Mouse (Mus musculus) stomach, embryonic 16.5 days (tissue): ENCODE measurements around the gene Eif3d. TPM values are rescaled to one million over a fixed set of nuclear protein-coding genes. Genes with fewer than 3 reads are reported as not detected.

ENCODE experiments used
- ATAC-seq: fragments of 200-750 bp; cut with Nextera tagmentation; 2 replicates; pipeline ENCODE4 v1.8.0; 2017; ENCODE audit warnings: moderate number of reproducible peaks, moderate TSS enrichment; ENCODE audit not compliant: insufficient read depth, low FRiP score
- H3K27ac ChIP-seq: fragments of 300-500 bp; sonication (generic); 2 replicates; pipeline ENCODE4 v1.5.1; 2014; ENCODE audit warnings: low read length
- H3K27me3 ChIP-seq: fragments of 300-500 bp; sonication (generic); 2 replicates; pipeline ENCODE4 v1.6.1; 2014; ENCODE audit warnings: low read length, control low read depth, mixed read lengths; ENCODE audit not compliant: control insufficient read depth, insufficient read depth
- H3K36me3 ChIP-seq: fragments of 300-500 bp; sonication (generic); 2 replicates; pipeline ENCODE4 v1.6.1; 2014; ENCODE audit warnings: low read length; ENCODE audit not compliant: control insufficient read depth, insufficient read depth
- H3K4me1 ChIP-seq: fragments of 300-500 bp; sonication (generic); 2 replicates; pipeline ENCODE4 v1.6.1; 2014; ENCODE audit warnings: low read length, control low read depth, mixed read lengths; ENCODE audit not compliant: control insufficient read depth, insufficient read depth
- H3K4me2 ChIP-seq: fragments of 300-500 bp; sonication (generic); 2 replicates; pipeline ENCODE4 v1.6.1; 2014; ENCODE audit warnings: low read depth, low read length, mixed read lengths
- H3K4me3 ChIP-seq: fragments of 300-500 bp; sonication (generic); replicated peaks from 2 replicates; pipeline ENCODE4 v1.5.1; 2014; ENCODE audit warnings: mild to moderate bottlenecking, low read length
- H3K9ac ChIP-seq: fragments of 300-500 bp; sonication (generic); 2 replicates; pipeline ENCODE4 v1.6.1; 2014; ENCODE audit warnings: low read length
- H3K9me3 ChIP-seq: fragments of 300-500 bp; sonication (generic); replicated peaks from 2 replicates; pipeline ENCODE4 v1.6.1; 2016; ENCODE audit warnings: low read length, control low read depth; ENCODE audit not compliant: control insufficient read depth
- WGBS: fragments of 180-500 bp; shearing (Covaris S2); extraction: QIAGEN DNeasy Blood & Tissue Kit; methylation state at CpG from one replicate; pipeline ENCODE4 v1.1.7; 2014; 5-methylcytosine and 5-hydroxymethylcytosine counted together
- polyA plus RNA-seq: library from polyadenylated mRNA; unstranded; fragments of >200 nt; fragmentation: Nextera tagmentation; extraction: Ambion mirVana; gene quantifications from 2 replicates; pipeline ENCODE4 v1.2.1, GENCODE M21; 2015

Gene Eif3d
- polyA plus RNA-seq, 1 experiment from 2014 or later: 186 TPM

DNA sequence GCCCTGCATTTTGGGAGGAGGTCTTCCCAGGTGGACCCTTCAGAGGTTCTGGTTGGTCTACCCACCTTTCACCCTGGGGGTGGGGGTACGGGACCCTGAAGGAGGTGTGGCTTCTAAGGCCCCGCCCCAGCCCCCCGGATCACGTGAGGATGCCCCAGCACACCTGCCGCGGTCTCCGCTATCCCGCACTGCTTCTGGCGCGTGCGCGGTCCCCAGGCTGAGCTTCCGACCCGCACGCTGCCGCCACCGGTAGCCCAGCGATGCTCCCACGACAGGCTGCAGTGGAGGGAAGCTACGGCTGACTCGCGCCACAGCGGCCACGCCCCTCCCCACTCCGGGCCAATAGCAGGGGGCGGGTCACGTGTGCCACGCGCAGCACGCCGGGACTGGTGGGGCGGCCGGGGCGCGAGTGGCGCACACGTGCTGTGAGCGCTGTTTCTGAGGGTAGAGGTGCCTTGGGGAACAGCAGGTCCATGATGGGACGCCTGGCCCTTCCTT, 14.2 kb downstream of the Eif3d start, which contains the start of gene Foxred2:
Foxred2 (minus strand) TSS at position 319 of the 498 bp plus-strand sequence.
- WGBS: under 1% methylated on average over 39 of the region's 39 CpGs
- peak within 1 kb of the TSS; percentile 51 for H3K4me3 ChIP-seq
- H3K27me3 ChIP-seq: peaks cover 12% of the 10 kb centered on the region
- peak within 1 kb of the TSS; percentile 65 for H3K9ac ChIP-seq
- no peak within 1 kb of the TSS for H3K27ac ChIP-seq
- peaks cover 8% of the 10 kb centered on the region; the same call in 1 of the 2 replicates for H3K4me1 ChIP-seq
- peak within 1 kb of the TSS; percentile 78 for H3K4me2 ChIP-seq
- peak; percentile 93 for ATAC-seq
- peaks cover 25% of the 10 kb centered on the region for H3K36me3 ChIP-seq
- H3K9me3 ChIP-seq: no peaks in the 10 kb centered on the region

DNA sequence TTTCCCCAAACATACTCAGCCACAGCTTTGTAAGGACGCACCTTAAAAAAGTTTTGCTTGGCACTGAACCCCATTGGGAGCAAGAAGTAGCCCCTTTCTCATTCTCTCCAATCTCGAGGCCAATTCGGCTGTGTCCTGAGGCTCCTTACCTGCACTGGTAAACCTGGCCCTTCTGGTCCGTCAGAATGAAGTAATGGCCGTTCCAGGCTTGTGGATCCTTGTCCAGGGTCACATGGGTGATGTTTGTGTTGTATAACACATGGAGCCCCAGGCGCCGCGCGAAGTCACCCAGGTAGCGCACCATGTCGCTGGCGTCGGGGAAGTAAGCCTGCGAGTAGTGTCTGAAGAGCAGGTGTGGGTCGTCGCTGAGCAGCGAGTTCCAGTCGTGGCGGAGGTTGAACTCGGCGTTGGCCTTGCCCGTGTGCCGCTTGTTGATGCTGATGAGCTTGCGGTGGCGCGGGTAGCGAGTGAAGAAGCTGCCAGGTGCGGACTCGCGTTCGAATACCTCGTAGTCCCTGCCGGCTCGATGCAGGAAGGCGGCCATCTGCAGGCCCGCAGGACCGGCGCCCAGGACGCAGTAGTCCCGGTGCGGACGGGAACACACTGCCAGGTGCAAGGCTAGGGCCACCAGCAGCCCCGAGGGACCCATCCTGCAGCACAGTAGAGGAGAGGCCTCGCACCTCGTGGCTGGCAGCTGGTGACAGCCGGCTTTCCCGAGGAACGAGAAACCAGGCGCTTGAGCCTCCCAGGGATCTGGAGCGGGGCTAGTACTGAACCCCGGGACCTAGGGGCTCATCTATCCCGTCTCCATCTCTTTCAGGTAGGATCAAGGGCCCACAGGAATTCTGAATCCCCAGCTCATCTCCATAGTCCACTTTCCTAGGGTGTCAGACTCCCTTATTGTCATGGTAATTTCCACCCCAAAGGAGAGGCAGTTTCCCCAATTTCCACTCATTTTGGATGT, 14.9 kb downstream of the Eif3d start:
- H3K4me1 ChIP-seq: peaks cover 8% of the 10 kb centered on the region; the same call in 1 of the 2 replicates
- no peak overlapping the region for H3K27ac ChIP-seq
- H3K9me3 ChIP-seq: no peaks in the 10 kb centered on the region
- ATAC-seq: peak; percentile 23; the same call in 1 of the 2 replicates
- H3K4me2 ChIP-seq: peak overlapping the region; percentile 78
- H3K27me3 ChIP-seq: peaks cover 12% of the 10 kb centered on the region
- H3K4me3 ChIP-seq: peak overlapping the region; percentile 51
- H3K36me3 ChIP-seq: peaks cover 18% of the 10 kb centered on the region; the same call in 1 of the 2 replicates
- H3K9ac ChIP-seq: peak overlapping the region; percentile 65
- 8% methylated on average over 52 of the region's 52 CpGs for WGBS

DNA sequence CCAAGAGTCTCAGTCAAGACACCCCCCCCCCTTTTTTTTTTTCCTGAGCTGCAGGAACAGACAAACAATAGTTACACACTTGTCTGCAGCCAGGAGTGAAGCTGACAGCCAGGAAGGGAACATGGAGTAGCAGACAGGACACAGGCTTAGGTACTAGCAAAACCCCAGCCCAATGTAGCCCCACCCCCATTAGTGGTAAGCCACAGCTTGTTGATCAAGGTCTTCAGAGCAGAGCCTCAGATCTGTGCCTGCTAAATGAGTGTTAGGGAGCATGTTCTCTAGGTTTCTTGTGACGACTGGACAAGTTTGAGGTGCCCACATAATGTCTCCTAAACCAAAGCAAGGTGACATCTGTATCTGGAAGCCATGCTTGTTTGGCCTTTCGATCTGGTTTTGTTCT, 16.3 kb downstream of the Eif3d start:
- Histone ChIP-seq H3K4me2 (no peak overlapping the region), H3K4me3 (no peak overlapping the region), H3K9me3 (no peaks in the 10 kb centered on the region), H3K27me3 (peaks cover 12% of the 10 kb centered on the region), H3K27ac (no peak overlapping the region), H3K9ac (no peak overlapping the region), H3K36me3 (peaks cover 7% of the 10 kb centered on the region; the same call in 1 of the 2 replicates), H3K4me1 (peaks cover 8% of the 10 kb centered on the region; the same call in 1 of the 2 replicates)
- no peak for ATAC-seq
- WGBS: 83% methylated on average over 2 of the region's 2 CpGs

DNA sequence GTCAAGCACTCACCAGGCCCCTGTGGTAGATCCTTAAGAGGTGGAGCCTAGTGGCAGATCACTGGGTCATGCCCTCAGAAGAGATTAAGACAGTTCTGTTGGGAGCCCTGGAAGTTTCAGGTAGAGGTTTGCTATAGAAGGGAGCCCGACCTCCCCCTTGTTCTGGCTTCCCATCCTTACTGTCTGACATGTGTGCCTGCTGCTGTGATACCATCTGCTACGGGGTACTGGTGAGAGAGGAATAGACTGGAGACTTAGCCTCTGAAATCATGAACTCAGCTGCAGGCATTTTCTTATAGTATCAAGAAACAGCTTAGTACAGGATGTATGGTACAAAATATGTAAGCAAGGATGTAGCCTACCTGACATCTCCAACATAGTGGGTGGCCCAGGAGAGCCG, 17.7 kb downstream of the Eif3d start:
- peaks cover 8% of the 10 kb centered on the region; the same call in 1 of the 2 replicates for H3K4me1 ChIP-seq
- 87% methylated on average over 3 of the region's 3 CpGs for WGBS
- no peaks in the 10 kb centered on the region for H3K9me3 ChIP-seq
- H3K4me3 ChIP-seq: no peak overlapping the region
- H3K27ac ChIP-seq: no peak overlapping the region
- no peak for ATAC-seq
- H3K4me2 ChIP-seq: no peak overlapping the region
- H3K27me3 ChIP-seq: peaks cover 12% of the 10 kb centered on the region
- no peaks in the 10 kb centered on the region for H3K36me3 ChIP-seq
- H3K9ac ChIP-seq: no peak overlapping the region

DNA sequence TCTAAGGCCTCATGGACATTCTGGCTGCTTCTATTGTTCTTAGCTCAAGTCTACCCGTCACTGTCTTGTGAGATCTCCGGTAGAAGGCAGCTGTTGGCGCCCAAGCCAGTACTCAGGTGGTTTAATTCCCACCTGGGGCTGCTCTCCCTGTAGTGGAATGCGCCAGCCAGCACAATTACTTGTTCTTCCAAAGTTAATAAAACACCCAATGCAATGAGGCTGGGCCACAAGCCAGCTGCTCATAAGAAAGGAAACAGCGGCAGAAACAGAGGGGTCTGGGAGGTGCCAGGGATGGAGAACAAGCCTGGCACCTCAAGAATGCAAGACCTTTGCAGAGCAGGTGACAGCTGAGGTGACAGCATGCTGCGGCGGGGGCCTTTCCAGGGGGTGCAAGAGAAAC, 21.6 kb downstream of the Eif3d start:
- no peaks in the 10 kb centered on the region for H3K4me1 ChIP-seq
- H3K27ac ChIP-seq: no peak overlapping the region
- H3K4me2 ChIP-seq: no peak overlapping the region
- ATAC-seq: no peak
- no peaks in the 10 kb centered on the region for H3K27me3 ChIP-seq
- no peak overlapping the region for H3K9ac ChIP-seq
- WGBS: 81% methylated on average over 7 of the region's 7 CpGs
- no peaks in the 10 kb centered on the region for H3K9me3 ChIP-seq
- H3K36me3 ChIP-seq: no peaks in the 10 kb centered on the region
- H3K4me3 ChIP-seq: no peak overlapping the region

DNA sequence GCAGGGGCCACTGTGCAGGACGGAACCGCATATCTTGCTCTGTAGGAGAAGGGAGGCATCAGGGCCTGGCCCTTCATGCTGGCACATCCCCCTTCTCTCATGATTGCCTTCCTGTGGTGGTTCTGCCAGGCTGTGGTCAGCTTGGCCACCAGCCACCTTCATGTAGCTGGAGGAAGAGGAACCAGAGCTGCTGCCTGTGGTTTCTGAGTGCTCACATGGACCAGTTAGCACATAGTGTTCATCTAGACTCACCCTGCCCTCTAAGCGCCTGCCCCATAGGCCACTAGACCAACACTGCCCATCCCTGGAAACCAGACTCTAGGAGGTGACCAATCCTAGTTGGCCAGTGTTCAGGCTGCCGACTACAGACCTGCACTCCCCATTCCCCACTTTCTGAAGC, 24.9 kb downstream of the Eif3d start:
- no peak for ATAC-seq
- Histone ChIP-seq H3K4me1 (no peaks in the 10 kb centered on the region), H3K27ac (no peak overlapping the region), H3K9me3 (no peaks in the 10 kb centered on the region), H3K4me3 (no peak overlapping the region), H3K36me3 (no peaks in the 10 kb centered on the region), H3K4me2 (no peak overlapping the region), H3K9ac (no peak overlapping the region), H3K27me3 (no peaks in the 10 kb centered on the region)
- 84% methylated on average over 4 of the region's 4 CpGs for WGBS

DNA sequence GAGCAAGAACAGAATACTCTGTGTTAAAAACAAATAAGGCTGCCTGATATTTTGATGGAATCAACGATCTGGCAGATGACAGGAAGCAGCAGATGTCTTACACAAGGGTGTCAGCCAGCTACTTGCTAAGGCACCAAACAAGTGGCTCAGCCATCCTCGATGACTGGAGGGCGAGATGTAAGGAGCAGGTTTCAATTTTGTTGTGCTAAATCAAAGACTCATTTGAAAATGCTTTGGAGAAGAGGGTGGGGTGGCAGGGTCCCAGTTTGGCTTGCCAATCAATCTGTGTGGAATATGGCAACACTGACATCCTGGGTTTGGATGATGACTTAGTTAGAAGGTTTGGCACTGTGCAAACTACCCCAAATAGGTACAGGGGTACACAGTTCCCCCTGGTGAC, 29.1 kb downstream of the Eif3d start:
- ATAC-seq: no peak
- H3K9me3 ChIP-seq: no peaks in the 10 kb centered on the region
- no peak overlapping the region for H3K4me3 ChIP-seq
- no peaks in the 10 kb centered on the region for H3K36me3 ChIP-seq
- no peak overlapping the region for H3K9ac ChIP-seq
- H3K4me2 ChIP-seq: no peak overlapping the region
- no peaks in the 10 kb centered on the region for H3K27me3 ChIP-seq
- no peak overlapping the region for H3K27ac ChIP-seq
- no peaks in the 10 kb centered on the region for H3K4me1 ChIP-seq
- 77% methylated on average over 3 of the region's 3 CpGs for WGBS

DNA sequence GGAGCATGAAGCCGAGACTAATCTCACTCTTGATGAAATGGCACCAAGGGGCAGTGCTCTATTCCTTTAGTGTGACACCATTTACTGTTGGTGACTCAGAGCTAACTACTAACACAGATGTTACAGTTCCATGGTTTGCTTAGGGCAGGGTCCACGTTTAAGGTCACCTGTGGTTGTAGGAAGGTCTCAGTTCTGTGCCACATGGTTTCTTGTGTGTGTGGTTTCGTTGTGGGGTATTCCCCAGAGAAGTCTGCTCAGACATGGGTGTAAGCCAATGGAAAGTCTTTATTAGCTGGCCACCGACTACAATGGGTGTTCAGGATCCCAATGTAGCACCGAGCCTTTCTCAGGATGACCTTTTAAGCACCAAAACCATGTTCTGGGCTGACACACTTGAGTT, 32.1 kb downstream of the Eif3d start:
- H3K9ac ChIP-seq: no peak overlapping the region
- H3K36me3 ChIP-seq: no peaks in the 10 kb centered on the region
- ATAC-seq: no peak
- H3K4me1 ChIP-seq: 0 out of 2 replicates have a peak, but pooled peaks cover 2% of the 10 kb centered on the region
- H3K4me2 ChIP-seq: no peak overlapping the region
- H3K27ac ChIP-seq: no peak overlapping the region
- WGBS: 68% methylated on average over 5 of the region's 5 CpGs
- no peaks in the 10 kb centered on the region; the same call in 1 of the 2 replicates for H3K27me3 ChIP-seq
- no peak overlapping the region for H3K4me3 ChIP-seq
- no peaks in the 10 kb centered on the region for H3K9me3 ChIP-seq
